Mouse (Mus musculus) stomach, postnatal 0 days (tissue): ENCODE data around the gene Gpc1. TPM values are rescaled to one million over a fixed set of nuclear protein-coding genes. Genes with fewer than 3 reads are reported as not detected.

Experiments used
- ATAC-seq: fragments of 200-750 bp; cut with Nextera tagmentation; 2 replicates; pipeline ENCODE4 v1.8.0; 2017; ENCODE audit not compliant: low FRiP score, low TSS enrichment
- DNase-seq: peaks from one replicate; pipeline ENCODE4 v3.0.0-alpha.2; 2016; ENCODE audit warnings: low spot score
- H3K27ac ChIP-seq: fragments of 300-500 bp; sonication (generic); replicated peaks from 2 replicates; pipeline ENCODE4 v1.5.1; 2014; ENCODE audit warnings: mild to moderate bottlenecking, control low read depth
- H3K27me3 ChIP-seq: fragments of 300-500 bp; sonication (generic); 2 replicates; pipeline ENCODE4 v1.6.1; 2014; ENCODE audit warnings: low read length; ENCODE audit not compliant: control insufficient read depth, insufficient read depth
- H3K36me3 ChIP-seq: fragments of 300-500 bp; sonication (generic); 2 replicates; pipeline ENCODE4 v1.6.1; 2014; ENCODE audit warnings: low read length, mixed read lengths; ENCODE audit not compliant: control insufficient read depth, insufficient read depth
- H3K4me1 ChIP-seq: fragments of 300-500 bp; sonication (generic); replicated peaks from 2 replicates; pipeline ENCODE4 v1.6.1; 2014; ENCODE audit warnings: antibody characterized with exemption; ENCODE audit not compliant: control insufficient read depth, insufficient read depth
- H3K4me2 ChIP-seq: fragments of 300-500 bp; sonication (generic); replicated peaks from 2 replicates; pipeline ENCODE4 v1.6.1; 2014; ENCODE audit warnings: low read depth, mild to moderate bottlenecking, control low read depth, moderate library complexity
- H3K4me3 ChIP-seq: fragments of 300-500 bp; sonication (generic); 2 replicates; pipeline ENCODE4 v1.5.1; 2014; ENCODE audit warnings: low read depth, low read length, control low read depth
- H3K9ac ChIP-seq: fragments of 300-500 bp; sonication (generic); 2 replicates; pipeline ENCODE4 v1.6.1; 2014; ENCODE audit warnings: mild to moderate bottlenecking, low read length, control low read depth, mixed read lengths
- H3K9me3 ChIP-seq: fragments of 300-500 bp; sonication (generic); 2 replicates; pipeline ENCODE4 v1.6.1; 2016; ENCODE audit warnings: low read length; ENCODE audit not compliant: control insufficient read depth
- CTCF ChIP-seq: IDR thresholded peaks from 2 replicates; pipeline ENCODE4 v1.5.1; 2016; ENCODE audit warnings: antibody characterized with exemption, low read depth, mild to moderate bottlenecking, moderate library complexity
- EP300 ChIP-seq: optimal IDR thresholded peaks from 2 replicates; pipeline ENCODE3; 2016; ENCODE audit warnings: antibody characterized with exemption
- WGBS: fragments of 180-500 bp; shearing (Covaris S2); extraction: QIAGEN DNeasy Blood & Tissue Kit; methylation state at CpG from one replicate; pipeline ENCODE4 v1.1.7; 2014; 5-methylcytosine and 5-hydroxymethylcytosine counted together
- polyA plus RNA-seq: library from polyadenylated mRNA; unstranded; fragments of >200 nt; fragmentation: Nextera tagmentation; extraction: Ambion mirVana; gene quantifications from 2 replicates; pipeline ENCODE4 v1.2.1, GENCODE M21; 2015

The Gpc1 gene
- polyA plus RNA-seq, 1 experiment from 2014 or later = 14.0 TPM

DNA sequence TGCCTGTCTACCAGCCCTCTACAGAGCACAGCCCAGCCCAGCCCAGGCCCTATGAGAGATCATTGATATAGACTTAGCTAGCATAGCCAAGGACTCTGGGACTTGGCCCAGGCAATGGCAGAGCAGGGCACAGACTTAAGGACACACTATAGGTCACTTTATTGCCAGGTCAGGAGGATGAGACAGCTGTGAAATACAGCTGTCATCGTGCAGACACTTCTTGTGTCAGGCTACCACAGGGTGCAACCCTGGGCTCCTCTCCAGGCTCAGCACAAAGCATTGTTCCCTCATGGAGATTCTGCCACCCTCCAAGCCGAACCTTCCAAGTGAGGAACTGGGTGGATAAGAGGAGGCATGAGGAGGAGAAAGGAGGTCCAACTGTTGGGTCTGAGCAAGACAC, 38.5 kb downstream of the Gpc1 start:
- Histone ChIP-seq H3K4me3 (no peak overlapping the region), H3K4me1 (no peaks in the 10 kb centered on the region), H3K9me3 (no peaks in the 10 kb centered on the region), H3K9ac (no peak overlapping the region), H3K27ac (no peak overlapping the region), H3K36me3 (no peaks in the 10 kb centered on the region), H3K27me3 (no peaks in the 10 kb centered on the region), H3K4me2 (no peak overlapping the region)
- ATAC-seq = no peak
- DNase-seq = no peak
- WGBS = 77% methylated on average over 2 of the region's 2 CpGs
- TF ChIP-seq EP300 = no peak
- no peak for TF ChIP-seq CTCF

DNA sequence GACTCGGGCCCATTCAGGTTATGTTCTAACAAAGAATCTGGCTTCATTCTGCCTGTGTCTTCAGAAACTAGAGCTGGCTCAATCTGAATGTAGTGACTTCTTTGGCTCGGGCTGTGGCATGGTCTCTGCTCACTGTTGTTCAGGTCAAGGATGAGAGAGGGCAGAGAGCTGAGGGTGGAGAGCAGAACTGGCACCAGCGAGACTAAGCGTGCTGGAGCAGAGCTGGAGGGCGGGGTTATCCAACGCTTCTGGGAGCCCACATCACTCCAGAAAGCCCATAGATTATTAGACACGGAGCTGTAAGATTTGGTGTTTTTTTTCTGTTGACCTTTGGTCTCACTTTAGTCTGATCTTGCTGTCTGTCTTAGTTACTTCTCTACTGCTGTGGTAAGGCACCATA, 41.2 kb downstream of the Gpc1 start:
- DNase-seq = no peak
- no peak overlapping the region for H3K9ac ChIP-seq
- WGBS = 71% methylated on average over 7 of the region's 7 CpGs
- no peak for TF ChIP-seq CTCF
- TF ChIP-seq EP300 = no peak
- no peak overlapping the region for H3K4me2 ChIP-seq
- H3K4me1 ChIP-seq = no peaks in the 10 kb centered on the region
- H3K36me3 ChIP-seq = no peaks in the 10 kb centered on the region
- ATAC-seq = no peak
- H3K9me3 ChIP-seq = no peaks in the 10 kb centered on the region
- H3K27ac ChIP-seq = no peak overlapping the region
- H3K27me3 ChIP-seq = no peaks in the 10 kb centered on the region
- no peak overlapping the region for H3K4me3 ChIP-seq

DNA sequence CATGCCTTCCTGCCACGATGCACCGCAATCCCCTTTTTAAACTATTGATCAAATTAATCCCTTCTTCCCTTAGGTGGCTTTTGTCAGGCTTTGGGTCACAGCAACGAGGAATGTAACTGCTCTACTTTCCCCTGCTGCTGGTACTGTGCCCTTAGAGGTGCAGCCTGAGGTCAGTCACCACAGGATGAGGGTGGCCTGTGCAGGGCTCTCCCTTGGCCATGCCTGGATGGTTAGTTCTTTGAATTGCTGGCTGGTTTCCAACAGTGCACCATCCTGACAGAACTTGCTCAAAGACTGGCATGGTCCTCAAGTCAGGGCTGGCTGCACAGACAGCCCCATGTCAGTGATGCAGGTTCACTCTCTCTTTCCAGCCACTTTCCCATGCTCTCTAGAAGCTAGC, 42.6 kb downstream of the Gpc1 start:
- no peak overlapping the region for H3K27ac ChIP-seq
- no peak for ATAC-seq
- 78% methylated on average over 3 of the region's 3 CpGs for WGBS
- no peaks in the 10 kb centered on the region for H3K9me3 ChIP-seq
- H3K4me1 ChIP-seq = no peaks in the 10 kb centered on the region
- no peak for TF ChIP-seq CTCF
- no peak for TF ChIP-seq EP300
- no peak overlapping the region for H3K4me3 ChIP-seq
- H3K4me2 ChIP-seq = no peak overlapping the region
- H3K27me3 ChIP-seq = no peaks in the 10 kb centered on the region
- no peaks in the 10 kb centered on the region for H3K36me3 ChIP-seq
- no peak overlapping the region for H3K9ac ChIP-seq
- no peak for DNase-seq

DNA sequence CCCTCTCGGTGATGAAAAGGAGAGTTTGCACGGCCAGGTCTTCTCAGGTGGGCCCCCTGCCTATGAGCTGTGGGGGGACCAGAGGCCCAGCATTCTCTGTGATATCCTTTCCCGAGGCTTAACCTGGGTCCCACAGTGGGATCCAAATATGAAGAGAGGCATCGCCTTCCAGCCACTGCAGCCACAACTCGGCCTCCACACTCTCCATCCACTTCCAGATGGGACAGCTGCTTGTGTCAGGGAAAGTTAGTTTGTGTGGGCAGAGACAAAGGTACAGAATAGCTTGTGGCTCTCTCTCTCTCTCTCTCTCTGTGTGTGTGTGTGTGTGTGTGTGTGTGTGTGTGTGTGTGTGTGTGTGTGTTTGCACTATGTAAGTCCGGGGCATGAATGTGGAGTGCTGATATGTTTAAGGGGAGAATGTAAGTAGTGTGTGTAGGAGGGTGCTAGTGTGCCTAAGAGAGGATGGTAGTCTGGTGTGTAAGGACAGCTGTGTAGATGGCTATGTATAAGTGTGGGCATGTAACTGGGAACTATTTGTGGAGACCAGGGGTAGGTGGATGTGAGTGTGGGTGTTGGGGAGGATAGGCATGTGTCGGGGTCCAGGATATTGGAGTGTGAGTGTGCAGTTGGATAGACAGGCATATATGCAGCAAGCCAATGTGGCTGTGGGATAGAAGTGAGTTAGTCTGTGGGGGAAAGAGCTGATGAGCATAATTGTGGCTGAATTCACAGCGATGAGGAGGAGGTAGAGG, 44.1 kb downstream of the Gpc1 start:
- ATAC-seq = no peak
- no peaks in the 10 kb centered on the region for H3K36me3 ChIP-seq

DNA sequence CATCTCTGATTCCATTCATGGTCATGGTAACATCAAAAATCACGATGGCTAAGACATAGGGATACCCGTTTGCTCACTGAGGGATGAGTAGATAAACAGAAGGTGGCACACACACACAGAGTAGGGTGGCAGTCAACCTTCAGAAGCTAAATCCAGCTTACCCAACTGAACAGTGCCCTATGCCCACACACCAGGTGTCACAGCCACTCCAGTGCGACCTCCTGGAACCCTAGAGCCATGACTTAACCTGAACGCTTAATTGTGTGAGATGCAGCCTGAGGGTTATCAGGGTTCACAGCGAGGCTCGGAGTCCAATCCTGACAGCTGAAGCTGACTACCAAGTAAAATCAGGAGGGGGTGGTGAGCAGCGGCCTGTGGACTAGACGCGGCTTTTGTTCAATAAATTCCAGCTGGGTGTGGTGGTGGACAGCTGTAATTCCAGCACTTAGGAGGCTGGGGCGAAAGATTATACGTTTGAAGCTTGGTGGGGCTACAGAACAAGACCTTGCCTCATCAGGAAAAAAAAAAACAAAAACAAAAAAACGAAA, 46.1 kb downstream of the Gpc1 start:
- no peak for ATAC-seq
- H3K36me3 ChIP-seq = no peaks in the 10 kb centered on the region
- no peak for TF ChIP-seq EP300
- no peak for TF ChIP-seq CTCF
- no peak overlapping the region for H3K27ac ChIP-seq
- H3K9ac ChIP-seq = no peak overlapping the region
- H3K4me1 ChIP-seq = no peaks in the 10 kb centered on the region
- no peak for DNase-seq
- 49% methylated on average over 12 of the region's 12 CpGs for WGBS
- H3K27me3 ChIP-seq = no peaks in the 10 kb centered on the region
- H3K4me2 ChIP-seq = no peak overlapping the region
- H3K9me3 ChIP-seq = no peaks in the 10 kb centered on the region
- H3K4me3 ChIP-seq = no peak overlapping the region

More for the DNA sequence above, 44.1 kb downstream of the Gpc1 start:
- no peak for TF ChIP-seq CTCF
- TF ChIP-seq EP300 = no peak
- Histone ChIP-seq H3K27me3 (no peaks in the 10 kb centered on the region), H3K27ac (no peak overlapping the region), H3K9ac (no peak overlapping the region), H3K4me3 (no peak overlapping the region), H3K9me3 (no peaks in the 10 kb centered on the region), H3K4me1 (no peaks in the 10 kb centered on the region), H3K4me2 (no peak overlapping the region)
- no peak for DNase-seq
- 67% methylated on average over 8 of the region's 8 CpGs for WGBS

DNA sequence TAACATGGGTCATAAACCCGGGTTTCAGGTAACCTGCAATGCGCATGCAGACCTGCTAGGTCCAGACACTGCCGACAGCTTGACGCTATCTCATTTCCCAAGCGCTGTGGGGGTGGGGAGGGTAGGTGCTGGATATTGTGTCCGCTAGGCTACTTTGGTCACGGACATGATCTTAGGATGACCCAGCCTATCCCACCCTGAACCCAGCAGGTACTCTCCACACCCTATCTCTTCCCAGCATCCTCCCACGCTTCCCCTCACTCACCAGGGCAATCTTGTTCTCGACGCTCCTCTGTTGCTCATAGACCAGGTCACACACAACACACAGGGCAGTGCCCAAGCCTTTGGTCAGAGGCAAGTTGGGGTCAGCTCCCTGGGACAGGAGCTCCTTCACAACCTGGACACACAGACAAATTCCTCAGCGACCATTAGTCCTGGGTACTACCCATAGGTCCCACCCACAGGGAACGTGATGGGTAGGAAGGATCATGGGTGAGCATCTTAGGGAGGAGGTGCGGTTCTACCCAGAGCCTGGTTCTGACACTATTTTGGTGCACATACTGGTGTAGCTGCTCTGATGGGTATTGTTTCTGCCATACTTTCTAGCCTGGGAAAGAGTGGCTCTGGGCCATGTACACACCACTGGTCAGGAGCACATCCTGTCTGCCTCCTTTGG, 46.8 kb downstream of the Gpc1 start:
- ATAC-seq (no peak), DNase-seq (no peak)
- no peaks in the 10 kb centered on the region for H3K9me3 ChIP-seq
- no peak for TF ChIP-seq EP300
- TF ChIP-seq CTCF = no peak
- no peak overlapping the region for H3K9ac ChIP-seq
- 85% methylated on average over 13 of the region's 13 CpGs for WGBS
- no peaks in the 10 kb centered on the region for H3K4me1 ChIP-seq
- H3K27me3 ChIP-seq = no peaks in the 10 kb centered on the region
- no peak overlapping the region for H3K27ac ChIP-seq
- H3K36me3 ChIP-seq = no peaks in the 10 kb centered on the region
- H3K4me2 ChIP-seq = no peak overlapping the region
- H3K4me3 ChIP-seq = no peak overlapping the region
